Mouse (Mus musculus): ENCODE measurements around the gene Gm20388. TPM values are rescaled to one million over a fixed set of nuclear protein-coding genes. Genes with fewer than 3 reads are reported as not detected.

The Gm20388 gene
- polyA plus RNA-seq, 1 experiment from 2014 or later, result 1.4 TPM

DNA sequence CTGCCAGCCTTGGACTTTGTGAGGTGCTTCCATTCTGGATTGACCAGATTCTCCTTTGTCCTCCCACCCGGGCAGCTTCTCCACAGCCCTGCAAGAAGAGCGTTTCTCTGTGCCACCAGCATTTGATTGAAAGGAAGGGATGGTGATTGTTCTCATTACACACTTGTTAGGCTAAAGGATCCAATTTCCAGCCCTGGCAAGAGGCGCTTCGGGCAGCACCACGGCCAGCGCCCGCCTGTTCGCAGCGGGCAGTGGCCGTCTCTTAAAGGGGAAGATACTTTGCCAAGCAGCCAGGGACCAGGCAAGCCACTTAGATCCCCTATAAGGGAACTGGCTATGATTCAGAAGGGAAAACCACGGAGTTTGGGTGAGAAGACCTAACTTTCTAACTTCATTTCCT, 3980.6 kb downstream of the Gm20388 start:
- no peak overlapping the region for H3K27ac ChIP-seq (ENCODE audit: low read length)
- 1% methylated on average over 11 of the region's 11 CpGs for WGBS (ENCODE audit: insufficient replicate concordance)
- H3K9ac ChIP-seq (ENCODE audit: low read depth, low read length), result no peak overlapping the region
- no peak overlapping the region for H3K4me2 ChIP-seq (ENCODE audit: low read depth, low read length)
- no peaks in the 10 kb centered on the region for H3K9me3 ChIP-seq (replicated peaks; ENCODE audit: control insufficient read depth, low read length)
- ATAC-seq (ENCODE audit: low read depth), result no peak
- H3K27me3 ChIP-seq (ENCODE audit: control insufficient read depth, insufficient read depth, low read depth, low read length), result peaks cover 59% of the 10 kb centered on the region
- no peak overlapping the region for H3K4me3 ChIP-seq (ENCODE audit: low read depth, low read length)
- H3K4me1 ChIP-seq (ENCODE audit: control insufficient read depth, low read depth, low read length), result no peaks in the 10 kb centered on the region
- no peaks in the 10 kb centered on the region for H3K36me3 ChIP-seq (ENCODE audit: control insufficient read depth, insufficient read depth)

DNA sequence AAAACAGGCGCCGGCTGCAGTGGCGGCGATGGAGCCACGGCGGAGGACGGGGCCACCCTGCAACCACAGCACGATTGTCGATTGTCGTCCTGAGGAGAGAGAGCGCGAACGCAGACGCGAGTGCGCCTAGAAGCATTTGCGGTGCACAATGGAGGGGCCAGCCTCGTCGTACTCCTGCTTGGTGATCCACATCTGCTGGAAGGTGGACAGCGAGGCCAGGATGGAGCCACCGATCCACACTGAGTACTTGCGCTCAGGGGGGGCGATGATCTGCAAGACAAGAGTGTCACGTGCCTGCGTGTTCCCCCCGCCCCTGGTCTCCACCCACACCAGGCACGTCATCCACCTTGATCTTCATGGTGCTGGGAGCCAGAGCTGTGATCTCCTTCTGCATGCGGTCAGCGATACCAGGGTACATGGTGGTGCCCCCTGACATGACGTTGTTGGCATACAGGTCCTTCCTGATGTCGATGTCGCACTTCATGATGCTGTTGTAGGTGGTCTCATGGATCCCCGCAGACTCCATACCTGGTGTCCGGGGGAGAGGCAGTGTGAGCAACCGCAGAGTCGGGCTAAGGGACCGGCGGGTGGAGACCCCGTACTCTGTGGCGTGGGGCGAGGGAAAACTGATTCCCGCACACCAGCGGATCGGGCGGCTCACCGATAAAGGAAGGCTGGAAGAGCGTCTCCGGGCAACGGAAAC, 3981.4 kb downstream of the Gm20388 start:
- 4% methylated on average over 49 of the region's 49 CpGs for WGBS (ENCODE audit: insufficient replicate concordance)
- Histone ChIP-seq H3K27me3 (ENCODE audit: control insufficient read depth, insufficient read depth, low read depth, low read length) (peaks cover 62% of the 10 kb centered on the region), H3K9me3 (replicated peaks; ENCODE audit: control insufficient read depth, low read length) (no peaks in the 10 kb centered on the region), H3K4me2 (ENCODE audit: low read depth, low read length) (no peak overlapping the region; the same call in 1 of the 2 replicates), H3K4me1 (ENCODE audit: control insufficient read depth, low read depth, low read length) (no peaks in the 10 kb centered on the region), H3K9ac (ENCODE audit: low read depth, low read length) (no peak overlapping the region), H3K36me3 (ENCODE audit: control insufficient read depth, insufficient read depth) (no peaks in the 10 kb centered on the region), H3K4me3 (ENCODE audit: low read depth, low read length) (no peak overlapping the region), H3K27ac (ENCODE audit: low read length) (no peak overlapping the region)
- ATAC-seq (ENCODE audit: low read depth), result no peak

DNA sequence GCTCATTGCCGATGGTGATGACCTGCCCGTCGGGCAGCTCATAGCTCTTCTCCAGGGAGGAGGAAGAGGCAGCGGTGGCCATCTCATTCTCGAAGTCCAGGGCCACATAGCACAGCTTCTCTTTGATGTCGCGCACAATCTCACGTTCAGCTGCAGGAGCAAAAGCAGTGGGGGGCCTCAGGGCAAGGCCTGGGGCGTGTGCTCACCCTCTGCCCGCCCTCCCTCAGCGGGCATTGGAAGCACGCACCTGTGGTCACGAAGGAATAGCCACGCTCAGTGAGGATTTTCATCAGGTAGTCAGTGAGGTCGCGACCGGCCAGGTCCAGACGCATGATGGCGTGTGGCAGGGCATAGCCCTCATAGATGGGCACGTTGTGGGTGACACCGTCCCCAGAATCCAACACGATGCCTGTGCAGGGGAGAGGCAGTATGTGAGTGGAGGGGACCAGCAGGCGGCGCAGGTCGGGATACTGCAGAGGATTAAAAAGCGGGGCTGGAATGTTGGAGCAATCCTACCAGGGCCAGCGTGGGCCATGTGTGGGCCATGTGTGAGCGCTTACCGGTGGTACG, 3982.0 kb downstream of the Gm20388 start:
- Histone ChIP-seq H3K4me1 (ENCODE audit: control insufficient read depth, low read depth, low read length) (no peaks in the 10 kb centered on the region), H3K9ac (ENCODE audit: low read depth, low read length) (no peak overlapping the region), H3K4me3 (ENCODE audit: low read depth, low read length) (no peak overlapping the region), H3K9me3 (replicated peaks; ENCODE audit: control insufficient read depth, low read length) (no peaks in the 10 kb centered on the region), H3K27ac (ENCODE audit: low read length) (no peak overlapping the region), H3K4me2 (ENCODE audit: low read depth, low read length) (no peak overlapping the region), H3K36me3 (ENCODE audit: control insufficient read depth, insufficient read depth) (no peaks in the 10 kb centered on the region), H3K27me3 (ENCODE audit: control insufficient read depth, insufficient read depth, low read depth, low read length) (peaks cover 62% of the 10 kb centered on the region)
- no peak for ATAC-seq (ENCODE audit: low read depth)
- 15% methylated on average over 30 of the region's 30 CpGs for WGBS (ENCODE audit: insufficient replicate concordance)

DNA sequence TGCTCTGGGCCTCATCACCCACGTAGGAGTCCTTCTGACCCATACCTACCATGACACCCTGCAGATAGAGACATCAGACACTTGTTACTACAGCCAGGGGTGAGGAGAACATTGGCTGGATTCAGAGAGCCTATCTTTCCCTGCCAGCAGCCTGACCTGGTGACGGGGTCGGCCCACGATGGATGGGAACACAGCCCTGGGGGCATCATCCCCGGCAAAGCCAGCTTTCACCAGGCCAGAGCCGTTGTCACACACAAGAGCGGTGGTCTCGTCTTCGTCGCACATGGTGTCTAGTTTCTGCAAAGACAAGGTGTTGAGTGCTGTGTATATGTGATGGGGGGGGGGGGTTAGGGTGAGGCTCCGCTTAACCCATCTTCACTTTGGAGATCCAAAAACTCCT, 3982.8 kb downstream of the Gm20388 start:
- H3K4me1 ChIP-seq (ENCODE audit: control insufficient read depth, low read depth, low read length), result no peaks in the 10 kb centered on the region
- H3K4me2 ChIP-seq (ENCODE audit: low read depth, low read length), result no peak overlapping the region
- no peaks in the 10 kb centered on the region for H3K9me3 ChIP-seq (replicated peaks; ENCODE audit: control insufficient read depth, low read length)
- no peak overlapping the region for H3K4me3 ChIP-seq (ENCODE audit: low read depth, low read length)
- 63% methylated on average over 11 of the region's 11 CpGs for WGBS (ENCODE audit: insufficient replicate concordance)
- H3K36me3 ChIP-seq (ENCODE audit: control insufficient read depth, insufficient read depth), result no peaks in the 10 kb centered on the region
- no peak overlapping the region for H3K27ac ChIP-seq (ENCODE audit: low read length)
- H3K27me3 ChIP-seq (ENCODE audit: control insufficient read depth, insufficient read depth, low read depth, low read length), result peaks cover 62% of the 10 kb centered on the region
- no peak overlapping the region for H3K9ac ChIP-seq (ENCODE audit: low read depth, low read length)
- ATAC-seq (ENCODE audit: low read depth), result no peak

DNA sequence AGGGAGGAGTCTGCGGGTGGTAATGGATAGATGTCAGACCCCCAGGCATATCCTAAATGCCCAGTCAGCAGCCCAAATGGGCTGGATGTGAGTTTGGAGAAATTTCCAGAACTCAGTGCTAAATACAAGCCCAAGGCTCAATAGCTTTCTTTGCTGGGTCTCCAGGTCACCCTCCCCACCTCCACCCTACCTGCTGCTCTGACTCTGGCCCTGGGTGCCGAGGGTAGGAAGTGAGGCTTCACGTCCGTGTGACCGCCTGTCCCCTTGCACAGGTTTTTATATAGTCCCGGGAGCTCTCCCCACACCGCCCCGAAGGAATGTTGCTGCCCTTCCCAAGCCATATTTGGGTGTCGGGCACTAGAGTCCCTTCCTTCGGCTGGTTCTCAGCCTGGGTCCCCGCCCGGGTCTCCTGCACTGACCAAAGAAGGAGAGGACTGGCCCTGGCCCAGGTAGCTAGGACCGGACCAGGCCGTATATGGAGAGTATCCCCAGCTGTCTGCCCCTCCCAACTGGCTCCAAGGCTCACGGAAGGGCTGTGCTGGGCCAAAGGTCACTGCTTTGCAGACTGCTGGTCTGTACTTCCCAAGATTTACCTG, 3984.0 kb downstream of the Gm20388 start, which contains the start of gene Acta1:
TSS of gene Acta1 (minus strand) at position 250 of the 596 bp plus-strand sequence.
- H3K4me1 ChIP-seq (ENCODE audit: control insufficient read depth, low read depth, low read length), result no peaks in the 10 kb centered on the region

DNA sequence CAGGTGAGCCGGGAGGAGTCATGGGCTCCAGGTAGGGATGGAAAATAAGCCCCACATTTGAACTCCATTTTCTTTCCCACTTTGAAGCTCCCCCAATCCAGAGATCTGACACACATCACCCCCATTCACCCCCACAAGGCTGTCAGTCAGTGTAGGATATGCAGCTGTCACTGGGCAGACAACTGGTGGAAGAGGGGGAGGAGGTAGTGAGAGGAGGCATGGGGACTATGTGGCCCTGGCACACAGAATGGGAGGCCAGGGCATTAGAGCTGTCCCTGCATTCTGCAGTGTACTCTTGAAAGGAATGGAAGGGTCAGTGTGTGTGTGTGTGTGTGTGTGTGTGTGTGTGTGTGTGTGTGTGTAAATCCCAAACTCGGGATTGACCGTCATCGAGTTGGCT, 3984.6 kb downstream of the Gm20388 start:
- no peak overlapping the region for H3K4me2 ChIP-seq (ENCODE audit: low read depth, low read length)
- H3K36me3 ChIP-seq (ENCODE audit: control insufficient read depth, insufficient read depth), result peaks cover 4% of the 10 kb centered on the region; the same call in 1 of the 2 replicates
- peaks cover 61% of the 10 kb centered on the region for H3K27me3 ChIP-seq (ENCODE audit: control insufficient read depth, insufficient read depth, low read depth, low read length)
- 77% methylated on average over 4 of the region's 4 CpGs for WGBS (ENCODE audit: insufficient replicate concordance)
- no peak overlapping the region for H3K9ac ChIP-seq (ENCODE audit: low read depth, low read length)
- no peak overlapping the region for H3K4me3 ChIP-seq (ENCODE audit: low read depth, low read length)
- no peak for ATAC-seq (ENCODE audit: low read depth)
- no peak overlapping the region for H3K27ac ChIP-seq (ENCODE audit: low read length)
- no peaks in the 10 kb centered on the region for H3K9me3 ChIP-seq (replicated peaks; ENCODE audit: control insufficient read depth, low read length)
- H3K4me1 ChIP-seq (ENCODE audit: control insufficient read depth, low read depth, low read length), result no peaks in the 10 kb centered on the region

More for the DNA sequence above, 3984.0 kb downstream of the Gm20388 start, which contains the start of gene Acta1:
- Histone ChIP-seq H3K27ac (ENCODE audit: low read length) (no peak within 1 kb of the TSS), H3K4me2 (ENCODE audit: low read depth, low read length) (no peak within 1 kb of the TSS), H3K4me3 (ENCODE audit: low read depth, low read length) (no peak within 1 kb of the TSS), H3K36me3 (ENCODE audit: control insufficient read depth, insufficient read depth) (peaks cover 3% of the 10 kb centered on the region; the same call in 1 of the 2 replicates), H3K27me3 (ENCODE audit: control insufficient read depth, insufficient read depth, low read depth, low read length) (peaks cover 62% of the 10 kb centered on the region), H3K9me3 (replicated peaks; ENCODE audit: control insufficient read depth, low read length) (no peaks in the 10 kb centered on the region), H3K9ac (ENCODE audit: low read depth, low read length) (no peak within 1 kb of the TSS)
- 0 out of 2 replicates have a peak, but pooled peaks have one; percentile 23 for ATAC-seq (ENCODE audit: low read depth)
- WGBS (ENCODE audit: insufficient replicate concordance), result 26% methylated on average over 15 of the region's 15 CpGs

DNA sequence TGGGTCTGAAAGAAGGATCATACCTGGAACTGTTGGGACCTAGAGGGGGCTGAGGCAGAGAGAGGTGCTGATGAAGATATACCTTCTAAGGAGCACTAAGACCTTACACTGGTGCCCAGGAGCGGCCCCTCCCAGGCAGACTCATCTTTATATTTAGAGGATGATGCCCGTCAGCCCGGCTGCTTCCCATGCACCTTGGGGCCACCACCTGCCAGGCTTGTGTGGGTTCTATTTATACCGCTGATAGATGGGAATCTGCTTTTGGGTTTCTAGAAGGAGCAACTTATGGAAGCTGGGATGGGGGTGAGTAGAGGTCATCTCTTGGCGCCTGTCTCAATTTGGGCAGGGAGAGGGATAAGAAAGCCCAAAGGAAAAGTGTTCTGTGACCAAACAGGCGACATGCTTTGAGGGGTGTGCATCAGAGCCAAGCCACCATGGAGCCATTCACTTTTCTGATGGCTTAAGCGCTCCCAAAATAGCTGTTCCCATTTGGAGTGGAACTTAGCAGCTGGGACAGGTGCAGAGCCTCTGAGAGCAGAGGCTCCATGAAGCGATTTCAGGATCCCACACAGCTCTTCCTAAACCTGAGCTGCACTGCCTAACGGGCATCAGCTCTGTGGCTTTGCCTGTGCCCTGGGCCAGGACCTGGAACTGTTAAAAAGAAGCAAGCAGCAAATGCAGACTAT, 3985.2 kb downstream of the Gm20388 start:
- H3K27ac ChIP-seq (ENCODE audit: low read length), result no peak overlapping the region
- peaks cover 10% of the 10 kb centered on the region for H3K36me3 ChIP-seq (ENCODE audit: control insufficient read depth, insufficient read depth)
- no peaks in the 10 kb centered on the region for H3K4me1 ChIP-seq (ENCODE audit: control insufficient read depth, low read depth, low read length)
- 63% methylated on average over 9 of the region's 9 CpGs for WGBS (ENCODE audit: insufficient replicate concordance)
- H3K9ac ChIP-seq (ENCODE audit: low read depth, low read length), result no peak overlapping the region
- peaks cover 58% of the 10 kb centered on the region for H3K27me3 ChIP-seq (ENCODE audit: control insufficient read depth, insufficient read depth, low read depth, low read length)
- H3K9me3 ChIP-seq (replicated peaks; ENCODE audit: control insufficient read depth, low read length), result no peaks in the 10 kb centered on the region
- no peak for ATAC-seq (ENCODE audit: low read depth)
- no peak overlapping the region for H3K4me2 ChIP-seq (ENCODE audit: low read depth, low read length)
- no peak overlapping the region for H3K4me3 ChIP-seq (ENCODE audit: low read depth, low read length)

DNA sequence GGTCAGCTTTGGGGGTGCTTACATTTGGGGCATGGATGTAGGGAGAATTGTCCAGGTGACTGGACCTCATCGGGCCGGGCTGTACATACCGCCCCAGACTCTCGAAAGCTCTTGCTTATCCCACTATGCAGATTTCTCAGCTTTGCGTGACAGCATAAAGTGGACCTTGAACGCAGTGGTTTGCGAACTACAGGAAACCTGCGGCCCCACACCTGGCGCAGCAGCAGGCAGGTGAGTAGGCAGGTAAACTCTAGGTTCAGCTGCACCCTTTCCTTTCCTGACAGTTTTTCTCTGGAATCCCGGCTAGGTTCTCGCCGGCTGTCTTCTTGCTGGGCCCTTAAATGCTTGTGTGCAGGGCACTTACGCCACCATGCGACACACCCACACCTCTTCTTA, 3985.7 kb downstream of the Gm20388 start:
- no peak for ATAC-seq (ENCODE audit: low read depth)
- Histone ChIP-seq H3K36me3 (ENCODE audit: control insufficient read depth, insufficient read depth) (peaks cover 12% of the 10 kb centered on the region), H3K27ac (ENCODE audit: low read length) (no peak overlapping the region), H3K9me3 (replicated peaks; ENCODE audit: control insufficient read depth, low read length) (no peaks in the 10 kb centered on the region), H3K9ac (ENCODE audit: low read depth, low read length) (no peak overlapping the region), H3K27me3 (ENCODE audit: control insufficient read depth, insufficient read depth, low read depth, low read length) (peaks cover 52% of the 10 kb centered on the region), H3K4me1 (ENCODE audit: control insufficient read depth, low read depth, low read length) (no peaks in the 10 kb centered on the region), H3K4me2 (ENCODE audit: low read depth, low read length) (no peak overlapping the region), H3K4me3 (ENCODE audit: low read depth, low read length) (no peak overlapping the region)
- 62% methylated on average over 14 of the region's 14 CpGs for WGBS (ENCODE audit: insufficient replicate concordance)

Measured in liver, embryonic 16.5 days (tissue).